Mouse (Mus musculus): Measurements from ENCODE around the gene Ngly1. TPM values are rescaled to one million over a fixed set of nuclear protein-coding genes. Genes with fewer than 3 reads are reported as not detected.

Ngly1 gene
- total RNA-seq, 1 experiment, result 6.9 TPM

DNA sequence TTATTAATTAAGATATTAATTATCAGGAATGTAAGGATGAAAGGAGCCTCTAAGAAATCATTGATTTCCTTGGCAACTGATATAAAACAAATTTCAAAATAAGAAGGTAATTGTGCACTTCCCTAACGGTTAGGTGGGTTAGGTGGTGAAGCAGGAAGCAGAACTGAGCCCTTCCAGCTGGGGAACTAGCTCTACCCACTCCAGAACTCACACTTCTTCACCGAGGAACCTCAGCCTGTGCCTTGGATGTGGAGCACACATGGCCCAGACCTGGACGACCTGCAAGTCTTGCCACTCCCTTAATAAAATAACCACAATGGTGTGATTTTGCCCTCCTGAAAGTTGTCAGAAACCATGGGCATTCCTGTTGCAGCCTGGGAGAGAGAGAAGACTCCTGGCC, 80.7 kb downstream of the Ngly1 start:
- DNase-seq (ENCODE audit: low read depth, low spot score), result no peak
- in situ Hi-C loops (cut with MboI; ENCODE audit: low sequenced_read_pairs in 2 of 2, unreplicated experiment in 2 of 2), result no loop called here
- TF ChIP-seq HCFC1 (IDR thresholded peaks at IDR 0.05; ENCODE audit: borderline replicate concordance, insufficient read depth, low read length) (no peak), CHD2 (IDR thresholded peaks at IDR 0.05; ENCODE audit: low read depth, low read length) (no peak), ZNF384 (IDR thresholded peaks at IDR 0.05; ENCODE audit: low read depth, low read length) (no peak), MAFK (IDR thresholded peaks at IDR 0.05; ENCODE audit: insufficient read depth, low read depth, low read length) (no peak), ZC3H11A (IDR thresholded peaks at IDR 0.05; ENCODE audit: borderline replicate concordance, low read depth, low read length) (no peak)
- Histone ChIP-seq H3K9me3 (ENCODE audit: control insufficient read depth, insufficient read depth, low read depth, low read length) (no peaks in the 10 kb centered on the region), H3K9ac (ENCODE audit: insufficient read depth, low read depth, low read length, poor library complexity, severe bottlenecking) (no peak overlapping the region), H3K36me3 (ENCODE audit: control insufficient read depth, insufficient read depth, low read length, poor library complexity, severe bottlenecking) (no peaks in the 10 kb centered on the region), H3K4me1 (ENCODE audit: control insufficient read depth in 2 of 2, insufficient read depth in 2 of 2, low read length in 2 of 2, poor library complexity in 1 of 2) (peaks cover 0 to 6% of the 10 kb centered on the region in 2 experiments; a peak in 2 of 4 replicates), H3K27ac (ENCODE audit: insufficient read depth, low read depth, low read length, poor library complexity, severe bottlenecking) (no peak overlapping the region), H3K4me3 (ENCODE audit: insufficient read depth in 1 of 2, low read depth in 1 of 2, low read length in 2 of 2, poor library complexity in 1 of 2, severe bottlenecking in 1 of 2) (no peak overlapping the region)

GRCm38 (mm10) chr14:16334260-16334659, 85.2 kb downstream of the Ngly1 start:
- Histone ChIP-seq H3K4me1 (ENCODE audit: control insufficient read depth in 2 of 2, insufficient read depth in 2 of 2, low read length in 2 of 2, poor library complexity in 1 of 2) (peaks cover 0 to 5% of the 10 kb centered on the region in 2 experiments; a peak in 1 of 4 replicates), H3K4me3 (ENCODE audit: insufficient read depth in 1 of 2, low read depth in 1 of 2, low read length in 2 of 2, poor library complexity in 1 of 2, severe bottlenecking in 1 of 2) (no peak overlapping the region), H3K9ac (ENCODE audit: insufficient read depth, low read depth, low read length, poor library complexity, severe bottlenecking) (no peak overlapping the region), H3K36me3 (ENCODE audit: control insufficient read depth, insufficient read depth, low read length, poor library complexity, severe bottlenecking) (no peaks in the 10 kb centered on the region), H3K27ac (ENCODE audit: insufficient read depth, low read depth, low read length, poor library complexity, severe bottlenecking) (no peak overlapping the region), H3K9me3 (ENCODE audit: control insufficient read depth, insufficient read depth, low read depth, low read length) (no peaks in the 10 kb centered on the region)
- in situ Hi-C loops (cut with MboI; ENCODE audit: low sequenced_read_pairs in 2 of 2, unreplicated experiment in 2 of 2), result no loop called here
- DNase-seq (ENCODE audit: low read depth, low spot score), result no peak
- TF ChIP-seq ZNF384 (IDR thresholded peaks at IDR 0.05; ENCODE audit: low read depth, low read length) (no peak), MAFK (IDR thresholded peaks at IDR 0.05; ENCODE audit: insufficient read depth, low read depth, low read length) (no peak), CHD2 (IDR thresholded peaks at IDR 0.05; ENCODE audit: low read depth, low read length) (no peak), ZC3H11A (IDR thresholded peaks at IDR 0.05; ENCODE audit: borderline replicate concordance, low read depth, low read length) (no peak), HCFC1 (IDR thresholded peaks at IDR 0.05; ENCODE audit: borderline replicate concordance, insufficient read depth, low read length) (no peak)

DNA sequence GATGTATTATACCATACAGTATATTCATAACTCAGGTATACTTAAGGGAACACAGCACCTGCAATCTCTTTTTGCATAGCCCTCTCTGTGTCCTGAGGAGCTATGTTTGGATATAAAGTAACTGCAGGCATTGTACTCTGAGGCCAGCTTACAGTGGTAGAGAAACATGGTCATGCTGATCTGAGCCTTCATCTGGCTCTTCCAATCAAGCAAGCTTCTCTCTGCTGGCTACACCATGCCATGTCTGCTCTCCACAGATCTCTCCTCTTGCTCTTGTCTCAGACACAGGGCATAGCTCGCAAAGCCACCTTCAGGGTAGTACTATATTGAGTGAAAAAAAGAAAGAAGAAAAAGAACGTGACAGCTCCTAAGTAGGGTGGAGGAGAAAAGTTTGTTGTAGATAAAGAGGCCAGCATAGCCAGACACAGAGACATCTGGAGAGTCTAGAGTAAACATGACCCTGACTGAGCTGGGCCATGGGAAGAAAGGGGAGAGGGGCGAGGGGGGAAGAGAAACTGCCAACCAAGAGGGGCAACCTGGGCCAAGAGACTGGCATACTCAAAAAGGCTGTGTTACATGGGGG, 86.8 kb downstream of the Ngly1 start:
- no peak for TF ChIP-seq ZC3H11A (IDR thresholded peaks at IDR 0.05; ENCODE audit: borderline replicate concordance, low read depth, low read length)
- TF ChIP-seq ZNF384 (IDR thresholded peaks at IDR 0.05; ENCODE audit: low read depth, low read length), result no peak
- no peak for TF ChIP-seq MAFK (IDR thresholded peaks at IDR 0.05; ENCODE audit: insufficient read depth, low read depth, low read length)
- no peak for TF ChIP-seq CHD2 (IDR thresholded peaks at IDR 0.05; ENCODE audit: low read depth, low read length)
- no peak for TF ChIP-seq HCFC1 (IDR thresholded peaks at IDR 0.05; ENCODE audit: borderline replicate concordance, insufficient read depth, low read length)
- in situ Hi-C loops (cut with MboI; ENCODE audit: low sequenced_read_pairs in 2 of 2, unreplicated experiment in 2 of 2), result no loop called here
- no peak for DNase-seq (ENCODE audit: low read depth, low spot score)
- Histone ChIP-seq H3K4me3 (ENCODE audit: insufficient read depth in 1 of 2, low read depth in 1 of 2, low read length in 2 of 2, poor library complexity in 1 of 2, severe bottlenecking in 1 of 2) (no peak overlapping the region), H3K4me1 (ENCODE audit: control insufficient read depth in 2 of 2, insufficient read depth in 2 of 2, low read length in 2 of 2, poor library complexity in 1 of 2) (peaks cover 0 to 4% of the 10 kb centered on the region in 2 experiments; a peak in 1 of 4 replicates), H3K9me3 (ENCODE audit: control insufficient read depth, insufficient read depth, low read depth, low read length) (no peaks in the 10 kb centered on the region), H3K27ac (ENCODE audit: insufficient read depth, low read depth, low read length, poor library complexity, severe bottlenecking) (no peak overlapping the region), H3K9ac (ENCODE audit: insufficient read depth, low read depth, low read length, poor library complexity, severe bottlenecking) (no peak overlapping the region), H3K36me3 (ENCODE audit: control insufficient read depth, insufficient read depth, low read length, poor library complexity, severe bottlenecking) (no peaks in the 10 kb centered on the region)

GRCm38 (mm10) chr14:16347505-16347904, 98.4 kb downstream of the Ngly1 start:
- DNase-seq (ENCODE audit: low read depth, low spot score), result no peak
- TF ChIP-seq CHD2 (IDR thresholded peaks at IDR 0.05; ENCODE audit: low read depth, low read length) (no peak), ZC3H11A (IDR thresholded peaks at IDR 0.05; ENCODE audit: borderline replicate concordance, low read depth, low read length) (no peak), ZNF384 (IDR thresholded peaks at IDR 0.05; ENCODE audit: low read depth, low read length) (no peak), HCFC1 (IDR thresholded peaks at IDR 0.05; ENCODE audit: borderline replicate concordance, insufficient read depth, low read length) (no peak), MAFK (IDR thresholded peaks at IDR 0.05; ENCODE audit: insufficient read depth, low read depth, low read length) (no peak)
- Histone ChIP-seq H3K27ac (ENCODE audit: insufficient read depth, low read depth, low read length, poor library complexity, severe bottlenecking) (no peak overlapping the region), H3K4me1 (ENCODE audit: control insufficient read depth in 2 of 2, insufficient read depth in 2 of 2, low read length in 2 of 2, poor library complexity in 1 of 2) (0 out of 4 replicates have a peak, but pooled peaks cover 0 to 2% of the 10 kb centered on the region in 2 experiments), H3K4me3 (ENCODE audit: insufficient read depth in 1 of 2, low read depth in 1 of 2, low read length in 2 of 2, poor library complexity in 1 of 2, severe bottlenecking in 1 of 2) (no peak overlapping the region), H3K36me3 (ENCODE audit: control insufficient read depth, insufficient read depth, low read length, poor library complexity, severe bottlenecking) (no peaks in the 10 kb centered on the region), H3K9ac (ENCODE audit: insufficient read depth, low read depth, low read length, poor library complexity, severe bottlenecking) (no peak overlapping the region), H3K9me3 (ENCODE audit: control insufficient read depth, insufficient read depth, low read depth, low read length) (no peaks in the 10 kb centered on the region)
- in situ Hi-C loops (cut with MboI; ENCODE audit: low sequenced_read_pairs in 2 of 2, unreplicated experiment in 2 of 2), result no loop called here
